Comparison of ENCODE assay signal across 8 mouse cellular contexts in the genomic region with DNA sequence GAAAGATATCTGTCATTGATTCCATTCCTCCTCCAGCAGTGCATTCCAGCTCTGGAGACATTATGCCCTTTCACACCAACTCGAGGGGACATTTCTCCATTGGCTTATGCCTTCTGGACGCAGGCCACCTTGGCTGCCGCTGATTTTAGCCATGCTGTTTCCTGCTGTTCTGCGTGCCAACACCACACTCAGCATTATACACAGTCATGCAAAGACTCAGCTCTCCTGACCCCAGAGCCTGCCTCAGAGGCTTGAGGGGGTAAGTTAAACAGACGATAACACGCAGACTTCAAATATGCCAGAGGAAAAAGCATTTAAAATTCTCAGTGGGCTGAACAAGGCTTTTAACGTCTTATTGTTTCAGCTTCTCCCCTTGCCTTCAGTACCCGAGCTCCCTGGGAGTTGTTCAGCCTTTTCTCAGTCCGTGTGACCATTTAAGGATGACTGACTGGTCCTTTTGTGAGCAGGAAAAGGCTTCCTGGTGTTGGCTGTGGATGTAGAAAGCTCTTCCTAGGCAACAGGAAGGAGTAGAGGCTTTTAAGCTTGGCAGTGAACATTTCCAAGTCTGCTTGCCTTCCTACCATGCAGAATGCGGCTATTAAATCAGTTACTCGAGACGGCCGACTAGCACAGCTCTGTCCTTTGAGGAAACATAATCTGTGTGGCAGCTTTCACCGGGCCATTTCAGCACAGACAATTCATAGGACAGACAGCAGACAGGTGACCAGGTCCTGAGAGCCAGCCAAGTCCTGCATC. TPM values are rescaled to one million over a fixed set of nuclear protein-coding genes. Genes with fewer than 3 reads are reported as not detected.
DNase-seq lines count a peak whose midpoint lies in the region; ATAC-seq lines count a peak whose summit lies in the region.

No protein-coding gene starts in this region.

- no peak overlapping the region for H3K4me3 ChIP-seq in kidney, embryonic 16.5 days (ENCODE audit: low read length)
- H3K4me3 ChIP-seq in midbrain, embryonic 13.5 days (replicated peaks): no peak overlapping the region

- 23% methylated on average over 14 of the region's 14 CpGs for WGBS in kidney, embryonic 16.5 days
- 7% methylated on average over 14 of the region's 14 CpGs for WGBS in midbrain, embryonic 13.5 days

- H3K36me3 ChIP-seq in kidney, embryonic 16.5 days (ENCODE audit: insufficient read depth, low read length): no peaks in the 10 kb centered on the region
- H3K36me3 ChIP-seq in midbrain, embryonic 13.5 days: no peaks in the 10 kb centered on the region

- peaks cover 13% of the 10 kb centered on the region for H3K4me1 ChIP-seq in kidney, embryonic 16.5 days (ENCODE audit: insufficient read depth, low read length)
- H3K4me1 ChIP-seq in midbrain, embryonic 13.5 days (replicated peaks): peaks cover 39% of the 10 kb centered on the region

- peak; percentile 39; the same call in 1 of the 2 replicates for ATAC-seq in kidney, embryonic 16.5 days (ENCODE audit: low FRiP score, low TSS enrichment)
- peak; percentile 74 for ATAC-seq in midbrain, embryonic 13.5 days
- ATAC-seq in granulocyte monocyte progenitor cell, adult 5-6 weeks (replicated peaks; ENCODE audit: poor library complexity, severe bottlenecking): no peak

- H3K27ac ChIP-seq in kidney, embryonic 16.5 days (ENCODE audit: low read length): 0 out of 2 replicates have a peak overlapping the region, but pooled peaks have one; percentile 7
- H3K27ac ChIP-seq in midbrain, embryonic 13.5 days: peak overlapping the region; percentile 74

- intact Hi-C loops in left cerebral cortex, postnatal 4 days (cut with DNase I): no loop called here
- intact Hi-C loops in left cerebral cortex, postnatal 14 days (cut with DNase I): no loop called here

- no peaks in the 10 kb centered on the region for H3K9me3 ChIP-seq in kidney, embryonic 16.5 days (ENCODE audit: low read length)
- no peaks in the 10 kb centered on the region for H3K9me3 ChIP-seq in midbrain, embryonic 13.5 days

- H3K4me2 ChIP-seq in kidney, embryonic 16.5 days (replicated peaks; ENCODE audit: low read depth, low read length): peak overlapping the region; percentile 4; the same call in 1 of the 2 replicates
- peak overlapping the region; percentile 36 for H3K4me2 ChIP-seq in midbrain, embryonic 13.5 days (replicated peaks)

- no peaks in the 10 kb centered on the region for H3K27me3 ChIP-seq in kidney, embryonic 16.5 days (ENCODE audit: insufficient read depth, low read length)
- H3K27me3 ChIP-seq in midbrain, embryonic 13.5 days: peaks cover 49% of the 10 kb centered on the region

- H3K9ac ChIP-seq in kidney, embryonic 16.5 days (replicated peaks; ENCODE audit: low read length): no peak overlapping the region
- H3K9ac ChIP-seq in midbrain, embryonic 13.5 days (replicated peaks): peak overlapping the region; percentile 12; the same call in 1 of the 2 replicates

- DNase-seq in left cerebral cortex, postnatal 4 days: peak; percentile 78
- no peak for DNase-seq in left cerebral cortex, postnatal 14 days (ENCODE audit: low spot score in 2 of 2)
- peak; percentile 35 to 60 for DNase-seq in cerebellum, postnatal 4 days (ENCODE audit: low spot score in 2 of 2)
- peak; percentile 25 for DNase-seq in heart, adult 8-10 months (ENCODE audit: low spot score)
- no peak for DNase-seq in frontal cortex, postnatal 14 days (ENCODE audit: low spot score in 2 of 2)

RNA-seq across cellular contexts. Expression of gene Nmnat2, which starts 59.8 kb away (rescaled TPM):
- total RNA-seq in left cerebral cortex, postnatal 4 days (2021): 100 to 1,000 TPM; 152 to 155 TPM
- total RNA-seq in left cerebral cortex, postnatal 14 days (2021): 100 to 1,000 TPM; 137 to 141 TPM
- total RNA-seq in heart, adult 8-10 months (2022): under 1 TPM; 0.16 to 0.46 (median 0.32) TPM
- 0.86 and 1.3 TPM in 2 replicates for polyA plus RNA-seq in kidney, embryonic 16.5 days (2015; fragmentation: Nextera tagmentation; extraction: Ambion mirVana)
- 62.3 and 66.8 TPM in 2 replicates for polyA plus RNA-seq in midbrain, embryonic 13.5 days (2015; fragmentation: Nextera tagmentation; extraction: Ambion mirVana)
- total RNA-seq in granulocyte monocyte progenitor cell, adult 5-6 weeks (2014; fragmentation: Nextera tagmentation): not detected in 2 replicates
- total RNA-seq in granulocyte monocyte progenitor cell, adult 5-6 weeks (2017): not detected in 2 replicates

Comparison
In these comparisons a context has a peak if more than half of its experiments do, and no peak if none do; other contexts are left out.
1. DNase-seq: peak in left cerebral cortex, postnatal 4 days (single experiment), cerebellum, postnatal 4 days (2 of 2) and heart, adult 8-10 months (single experiment); none in left cerebral cortex, postnatal 14 days (0 of 2) and frontal cortex, postnatal 14 days (0 of 2).
2. RNA of gene Nmnat2, which starts 59.8 kb away (total RNA-seq): 152 to 155 TPM in left cerebral cortex, postnatal 4 days and 137 to 141 TPM in left cerebral cortex, postnatal 14 days; 0.16 to 0.46 TPM in heart, adult 8-10 months and not detected in granulocyte monocyte progenitor cell, adult 5-6 weeks; every median in the first group is over 10 times any median in the second.